Mouse (Mus musculus) MEL (cell line): ENCODE results near the gene Pbx3.

Experiments
- CHD2 ChIP-seq: IDR thresholded peaks from 2 replicates; pipeline ENCODE4 v1.6.1; 2011; ENCODE audit warnings: low read length, improper control_type of control experiment
- CTCF ChIP-seq, 3 experiments: IDR thresholded peaks in 2 of 3; conservative IDR thresholded peaks in 1 of 3; 2 replicates each; pipeline ENCODE4 v1.5.1; 2011 to 2012; ENCODE audit warnings: low read length in 3 of 3, low read depth in 2 of 3, mild to moderate bottlenecking in 2 of 3, improper control_type of control experiment in 1 of 3, inconsistent platforms in 1 of 3, mixed read lengths in 1 of 3, moderate library complexity in 1 of 3; ENCODE audit not compliant: control insufficient read depth in 1 of 3, insufficient read depth in 1 of 3, poor library complexity in 1 of 3, severe bottlenecking in 1 of 3
- EP300 ChIP-seq, 2 experiments: IDR thresholded peaks; 2 replicates each; pipeline ENCODE4 v1.6.1; 2011; ENCODE audit warnings: improper control_type of control experiment in 2 of 2, low read length in 2 of 2, low read depth in 1 of 2, mild to moderate bottlenecking in 1 of 2
- ETS1 ChIP-seq: IDR thresholded peaks from 2 replicates; pipeline ENCODE4 v1.6.1; 2012; ENCODE audit warnings: low read depth, mild to moderate bottlenecking, inconsistent platforms, low read length, improper control_type of control experiment, moderate library complexity
- MAZ ChIP-seq: IDR thresholded peaks from 2 replicates; pipeline ENCODE4 v1.6.1; 2012; ENCODE audit warnings: low read depth, mild to moderate bottlenecking, inconsistent platforms, low read length, improper control_type of control experiment

- no peak for TF ChIP-seq MAZ
- TF ChIP-seq ETS1, result no peak
- no peak for TF ChIP-seq CTCF (IDR thresholded peaks at IDR 0.05 in 2 of 3, conservative IDR thresholded peaks at IDR 0.05 in 1 of 3; ENCODE audit: control insufficient read depth in 1 of 3, insufficient read depth in 1 of 3, low read depth in 2 of 3, low read length in 3 of 3, poor library complexity in 1 of 3, severe bottlenecking in 1 of 3)
- no peak for TF ChIP-seq EP300 (IDR thresholded peaks at IDR 0.05; ENCODE audit: low read depth in 1 of 2, low read length in 2 of 2)
- no peak for TF ChIP-seq CHD2
These were observed 145.3 kb downstream of the Pbx3 start for GRCm38 (mm10) chr2:34227688-34228087.
